Mouse (Mus musculus): ENCODE results near the gene Icmt. TPM values are rescaled to one million over a fixed set of nuclear protein-coding genes. Genes with fewer than 3 reads are reported as not detected.

Gene Icmt
- polyA plus RNA-seq, 1 experiment from 2014 or later, result 26.0 TPM

GRCm38 (mm10) chr4:152305991-152306390 lies 9.0 kb downstream of the Icmt start:
- Histone ChIP-seq H3K4me1 (no peaks in the 10 kb centered on the region), H3K4me3 (no peak overlapping the region), H3K9me3 (no peaks in the 10 kb centered on the region), H3K9ac (no peak overlapping the region), H3K27me3 (peaks cover 5% of the 10 kb centered on the region), H3K4me2 (no peak overlapping the region), H3K27ac (no peak overlapping the region), H3K36me3 (peaks cover 36% of the 10 kb centered on the region)
- 59% methylated on average over 6 of the region's 6 CpGs for WGBS
- ATAC-seq (ENCODE audit: borderline replicate concordance, extremely low read depth, low FRiP score, low TSS enrichment), result no peak

GRCm38 (mm10) chr4:152307542-152307941 lies 10.5 kb downstream of the Icmt start:
- H3K4me3 ChIP-seq, result no peak overlapping the region
- H3K36me3 ChIP-seq, result peaks cover 26% of the 10 kb centered on the region
- WGBS, result 80% methylated on average over 9 of the region's 9 CpGs
- H3K9me3 ChIP-seq, result no peaks in the 10 kb centered on the region
- H3K27me3 ChIP-seq, result peaks cover 21% of the 10 kb centered on the region
- H3K9ac ChIP-seq, result no peak overlapping the region
- no peak for ATAC-seq (ENCODE audit: borderline replicate concordance, extremely low read depth, low FRiP score, low TSS enrichment)
- H3K4me1 ChIP-seq, result peaks cover 3% of the 10 kb centered on the region; the same call in 1 of the 2 replicates
- no peak overlapping the region for H3K4me2 ChIP-seq
- H3K27ac ChIP-seq, result no peak overlapping the region

- no peak overlapping the region for H3K27ac ChIP-seq
- peaks cover 20% of the 10 kb centered on the region for H3K4me1 ChIP-seq
- H3K36me3 ChIP-seq, result peaks cover 4% of the 10 kb centered on the region; the same call in 1 of the 2 replicates
- 0 out of 2 replicates have a peak overlapping the region, but pooled peaks have one; percentile 24 for H3K4me3 ChIP-seq
- no peak for ATAC-seq (ENCODE audit: borderline replicate concordance, extremely low read depth, low FRiP score, low TSS enrichment)
- peak overlapping the region; percentile 54 for H3K4me2 ChIP-seq
- peaks cover 67% of the 10 kb centered on the region for H3K27me3 ChIP-seq
- 3% methylated on average over 14 of the region's 14 CpGs for WGBS
- H3K9me3 ChIP-seq, result no peaks in the 10 kb centered on the region
- H3K9ac ChIP-seq, result no peak overlapping the region
Measured at GRCm38 (mm10) chr4:152312186-152312585, 15.2 kb downstream of the Icmt start.

- no peak for ATAC-seq (ENCODE audit: borderline replicate concordance, extremely low read depth, low FRiP score, low TSS enrichment)
Measured at GRCm38 (mm10) chr4:152313211-152313632, 16.2 kb downstream of the Icmt start.

GRCm38 (mm10) chr4:152313934-152314333 lies 16.9 kb downstream of the Icmt start:
- H3K27me3 ChIP-seq, result peaks cover 81% of the 10 kb centered on the region
- ATAC-seq (ENCODE audit: borderline replicate concordance, extremely low read depth, low FRiP score, low TSS enrichment), result no peak
- H3K4me1 ChIP-seq, result peaks cover 22% of the 10 kb centered on the region
- no peaks in the 10 kb centered on the region for H3K36me3 ChIP-seq
- H3K9me3 ChIP-seq, result no peaks in the 10 kb centered on the region
- H3K27ac ChIP-seq, result no peak overlapping the region
- no peak overlapping the region; the same call in 1 of the 2 replicates for H3K4me2 ChIP-seq
- H3K4me3 ChIP-seq, result no peak overlapping the region
- no peak overlapping the region for H3K9ac ChIP-seq

More at GRCm38 (mm10) chr4:152313211-152313632, 16.2 kb downstream of the Icmt start:
- WGBS, result under 1% methylated on average over 29 of the region's 29 CpGs
- peaks cover 77% of the 10 kb centered on the region for H3K27me3 ChIP-seq
- no peak overlapping the region for H3K9ac ChIP-seq
- H3K4me3 ChIP-seq, result peak overlapping the region; percentile 24
- H3K36me3 ChIP-seq, result peaks cover 4% of the 10 kb centered on the region; the same call in 1 of the 2 replicates
- no peaks in the 10 kb centered on the region for H3K9me3 ChIP-seq
- H3K27ac ChIP-seq, result no peak overlapping the region
- H3K4me1 ChIP-seq, result peaks cover 20% of the 10 kb centered on the region
- peak overlapping the region; percentile 54 for H3K4me2 ChIP-seq

GRCm38 (mm10) chr4:152315498-152316213 lies 18.6 kb downstream of the Icmt start:
- H3K27ac ChIP-seq, result no peak overlapping the region
- no peaks in the 10 kb centered on the region for H3K36me3 ChIP-seq
- H3K9ac ChIP-seq, result no peak overlapping the region
- H3K4me1 ChIP-seq, result peaks cover 22% of the 10 kb centered on the region
- WGBS, result under 1% methylated on average over 43 of the region's 43 CpGs
- peak overlapping the region; percentile 22 for H3K4me3 ChIP-seq
- ATAC-seq (ENCODE audit: borderline replicate concordance, extremely low read depth, low FRiP score, low TSS enrichment), result no peak
- peaks cover 80% of the 10 kb centered on the region for H3K27me3 ChIP-seq
- H3K4me2 ChIP-seq, result peak overlapping the region; percentile 48
- no peaks in the 10 kb centered on the region for H3K9me3 ChIP-seq

GRCm38 (mm10) chr4:152317631-152318033 lies 20.6 kb downstream of the Icmt start:
- Histone ChIP-seq H3K4me3 (no peak overlapping the region), H3K27me3 (peaks cover 60% of the 10 kb centered on the region), H3K9ac (no peak overlapping the region), H3K27ac (no peak overlapping the region), H3K4me1 (peaks cover 18% of the 10 kb centered on the region), H3K36me3 (no peaks in the 10 kb centered on the region), H3K4me2 (no peak overlapping the region), H3K9me3 (no peaks in the 10 kb centered on the region)
- ATAC-seq (ENCODE audit: borderline replicate concordance, extremely low read depth, low FRiP score, low TSS enrichment), result no peak
- WGBS, result 53% methylated on average over 6 of the region's 6 CpGs

- Histone ChIP-seq H3K27me3 (peaks cover 49% of the 10 kb centered on the region), H3K4me2 (peak within 1 kb of the TSS; percentile 45), H3K4me1 (peaks cover 8% of the 10 kb centered on the region), H3K27ac (no peak within 1 kb of the TSS), H3K4me3 (peak within 1 kb of the TSS; percentile 12; the same call in 1 of the 2 replicates), H3K9ac (peak within 1 kb of the TSS; percentile 18; the same call in 1 of the 2 replicates), H3K36me3 (no peaks in the 10 kb centered on the region), H3K9me3 (no peaks in the 10 kb centered on the region)
- WGBS, result 3% methylated on average over 26 of the region's 26 CpGs
- no peak for ATAC-seq (ENCODE audit: borderline replicate concordance, extremely low read depth, low FRiP score, low TSS enrichment)
Measured at GRCm38 (mm10) chr4:152318517-152319234, 21.6 kb downstream of the Icmt start, which contains the start of gene Rnf207. Gene Rnf207 (minus strand): TSS chr4:152318993.

GRCm38 (mm10) chr4:152321464-152321863 lies 24.4 kb downstream of the Icmt start:
- Histone ChIP-seq H3K36me3 (no peaks in the 10 kb centered on the region), H3K27ac (no peak overlapping the region), H3K9me3 (no peaks in the 10 kb centered on the region), H3K4me1 (peaks cover 3% of the 10 kb centered on the region; the same call in 1 of the 2 replicates), H3K9ac (no peak overlapping the region), H3K4me2 (no peak overlapping the region), H3K27me3 (peaks cover 22% of the 10 kb centered on the region), H3K4me3 (no peak overlapping the region)
- ATAC-seq (ENCODE audit: borderline replicate concordance, extremely low read depth, low FRiP score, low TSS enrichment), result no peak
- 41% methylated on average over 5 of the region's 5 CpGs for WGBS

- peak; percentile 11; the same call in 1 of the 2 replicates for ATAC-seq (ENCODE audit: borderline replicate concordance, extremely low read depth, low FRiP score, low TSS enrichment)
- peak overlapping the region; percentile 90 for H3K4me3 ChIP-seq
- H3K9me3 ChIP-seq, result no peaks in the 10 kb centered on the region
- peak overlapping the region; percentile 32; the same call in 1 of the 2 replicates for H3K9ac ChIP-seq
- H3K4me2 ChIP-seq, result peak overlapping the region; percentile 70
- 50% methylated on average over 16 of the region's 16 CpGs for WGBS
- peaks cover 18% of the 10 kb centered on the region for H3K36me3 ChIP-seq
- no peaks in the 10 kb centered on the region; the same call in 1 of the 2 replicates for H3K27me3 ChIP-seq
- no peak overlapping the region; the same call in 1 of the 2 replicates for H3K27ac ChIP-seq
- peaks cover 11% of the 10 kb centered on the region for H3K4me1 ChIP-seq
Measured at GRCm38 (mm10) chr4:152324641-152325562, 27.9 kb downstream of the Icmt start.
